Mouse (Mus musculus) G1E (cell line): ENCODE results near the gene Snrnp70.

Experiments
- CTCF ChIP-seq: IDR thresholded peaks from 2 replicates; pipeline ENCODE4 v1.5.1; 2012; ENCODE audit warnings: low read depth, low read length, inconsistent platforms, mixed read lengths
- GATA1 ChIP-seq: IDR thresholded peaks from 2 replicates; pipeline ENCODE4 v1.6.1; 2012; ENCODE audit warnings: borderline replicate concordance, low read length, inconsistent platforms, mixed read lengths
- GATA2 ChIP-seq: IDR thresholded peaks from 2 replicates; pipeline ENCODE4 v1.6.1; 2012; ENCODE audit warnings: low read depth, low read length, inconsistent platforms, borderline replicate concordance
- POLR2AphosphoS5 ChIP-seq: IDR thresholded peaks from 2 replicates; pipeline ENCODE4 v1.6.1; 2012; ENCODE audit warnings: low read depth, low read length, inconsistent platforms; ENCODE audit not compliant: insufficient replicate concordance
- TAL1 ChIP-seq: conservative IDR thresholded peaks from 2 replicates; pipeline ENCODE4 v1.6.1; 2012; ENCODE audit warnings: low read depth, low read length, inconsistent platforms, mixed read lengths

DNA sequence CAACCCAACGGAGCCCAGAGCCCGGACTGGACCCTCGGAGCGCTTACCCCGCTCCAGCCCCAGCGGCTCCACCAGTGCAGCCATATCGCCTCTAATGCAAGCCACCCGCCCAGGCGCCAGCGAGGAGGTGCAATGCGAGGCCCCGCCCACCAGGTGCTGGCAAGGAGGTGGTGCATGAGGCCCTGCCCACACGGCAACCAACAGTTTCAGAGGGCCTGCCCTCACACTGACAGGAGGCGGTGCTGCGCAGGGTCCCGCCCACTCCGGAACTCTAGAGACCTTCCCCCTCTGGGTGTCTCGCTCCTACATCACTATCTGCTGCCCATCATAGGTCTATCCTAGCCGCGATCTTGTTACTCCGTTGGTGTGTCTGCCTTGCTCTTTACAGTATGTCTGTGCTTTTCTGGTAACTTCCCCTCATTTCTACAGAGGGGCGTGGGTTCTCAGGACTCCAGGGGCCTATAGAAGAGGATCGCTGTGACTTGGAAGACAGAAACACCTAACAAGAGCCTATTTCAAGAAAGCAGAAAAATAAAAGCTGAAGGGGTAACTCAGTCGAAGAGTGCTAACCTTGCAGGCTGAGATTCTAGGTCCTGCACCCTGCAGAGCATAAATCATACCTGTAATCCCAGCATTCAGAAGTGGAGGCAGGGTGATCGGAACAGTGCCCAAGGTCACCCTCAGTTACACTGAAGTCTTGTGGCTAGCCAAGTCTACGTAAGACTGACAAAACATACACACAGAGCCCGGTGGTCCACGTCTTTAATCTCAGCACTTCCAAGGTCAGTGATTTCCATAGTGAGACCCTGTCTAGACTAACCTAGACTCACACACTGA, 24.8 kb downstream of the Snrnp70 start, which contains the start of gene Lin7b:
- TF ChIP-seq POLR2AphosphoS5 (no peak), TAL1 (no peak), CTCF (no peak), GATA1 (no peak), GATA2 (no peak)
